Mouse (Mus musculus) thymus, adult 2 months (tissue): ENCODE data around the gene Atp6v1fnb. TPM values are rescaled to one million over a fixed set of nuclear protein-coding genes. Genes with fewer than 3 reads are reported as not detected.

Experiments used
- DNase-seq: peaks from one replicate; pipeline ENCODE4 v3.0.0; 2021
- H3K27ac ChIP-seq: fragments of 200-500 bp; 2 replicates; pipeline ENCODE4 v1.5.1; 2012; ENCODE audit warnings: low read length, control low read depth; ENCODE audit not compliant: control insufficient read depth, insufficient read depth
- H3K27me3 ChIP-seq: fragments of 200-500 bp; 2 replicates; pipeline ENCODE4 v1.6.1; 2012; ENCODE audit warnings: mild to moderate bottlenecking, low read length, moderate library complexity, mixed read lengths; ENCODE audit not compliant: control insufficient read depth, insufficient read depth
- H3K36me3 ChIP-seq: fragments of 200-500 bp; 2 replicates; pipeline ENCODE4 v1.6.1; 2012; ENCODE audit warnings: mild to moderate bottlenecking, low read length, moderate library complexity; ENCODE audit not compliant: control insufficient read depth, insufficient read depth
- H3K4me1 ChIP-seq: fragments of 200-500 bp; replicated peaks from 2 replicates; pipeline ENCODE4 v1.6.1; 2012; ENCODE audit warnings: low read length; ENCODE audit not compliant: control insufficient read depth, insufficient read depth
- H3K4me3 ChIP-seq: fragments of 200-500 bp; 2 replicates; pipeline ENCODE4 v1.5.1; 2012; ENCODE audit warnings: mild to moderate bottlenecking, low read length, control low read depth, moderate library complexity; ENCODE audit not compliant: control insufficient read depth, insufficient read depth
- CTCF ChIP-seq: fragments of 200-500 bp; IDR thresholded peaks from 2 replicates; pipeline ENCODE4 v1.5.1; 2012; ENCODE audit warnings: mild to moderate bottlenecking, control low read depth, low read length, moderate library complexity, borderline replicate concordance; ENCODE audit not compliant: control insufficient read depth, poor library complexity, insufficient read depth; ENCODE audit errors: extremely low read depth
- POLR2A ChIP-seq: fragments of 200-500 bp; IDR thresholded peaks from 2 replicates; pipeline ENCODE4 v1.6.1; 2012; ENCODE audit warnings: mild to moderate bottlenecking, low read length, control low read depth, moderate library complexity; ENCODE audit not compliant: control insufficient read depth, poor library complexity, insufficient read depth; ENCODE audit errors: extremely low read depth
- WGBS: fragments of 180-500 bp; shearing (Covaris S2); methylation state at CpG from one replicate; pipeline ENCODE4 v1.1.7; 2018; 5-methylcytosine and 5-hydroxymethylcytosine counted together
- polyA plus RNA-seq: library from polyadenylated mRNA; depleted of rRNA; stranded (reverse); fragments of >200 nt; gene quantifications from 2 replicates; pipeline ENCODE4 v1.2.3, GENCODE M21; 2012; rRNA removed

The Atp6v1fnb gene
- polyA plus RNA-seq, 1 experiment: 0.34 TPM

- 0 out of 2 replicates have a peak, but pooled peaks cover under 1% of the 10 kb centered on the region for H3K4me1 ChIP-seq
- WGBS: 5% methylated on average over 47 of the region's 47 CpGs
- H3K27me3 ChIP-seq: peaks cover 6% of the 10 kb centered on the region; the same call in 1 of the 2 replicates
- no peak for DNase-seq
- no peak within 1 kb of the TSS for H3K4me3 ChIP-seq
- no peak for TF ChIP-seq POLR2A
- TF ChIP-seq CTCF: no peak
- H3K27ac ChIP-seq: no peak within 1 kb of the TSS
- H3K36me3 ChIP-seq: no peaks in the 10 kb centered on the region
Measured at GRCm38 (mm10) chr6:29507447-29508309, 36.4 kb downstream of the Atp6v1fnb start, which contains the start of gene Kcp. Gene Kcp (minus strand): TSS chr6:29507952.

DNA sequence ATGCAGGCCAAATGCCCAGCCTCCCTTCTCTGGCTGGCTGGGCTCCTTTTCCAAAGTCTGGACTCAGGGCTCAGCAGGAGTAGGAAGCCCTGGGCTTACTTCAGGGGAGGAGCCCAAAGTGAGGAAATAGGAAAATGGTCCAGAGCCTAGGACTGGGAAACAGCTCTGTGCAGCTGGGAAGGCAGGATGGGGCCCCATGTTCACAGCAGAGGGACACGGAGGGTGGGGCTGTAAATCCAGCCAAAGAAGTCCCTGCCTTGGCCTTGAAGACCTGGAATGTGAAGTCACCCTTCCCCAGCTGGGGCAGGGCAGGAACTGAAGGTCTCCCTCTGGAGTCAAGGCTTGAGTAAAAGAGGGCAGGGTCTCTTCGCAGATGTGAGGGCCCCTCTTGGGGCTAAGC is 37.8 kb downstream of the Atp6v1fnb start:
- H3K36me3 ChIP-seq: no peaks in the 10 kb centered on the region
- DNase-seq: no peak
- peaks cover 7% of the 10 kb centered on the region for H3K4me1 ChIP-seq
- TF ChIP-seq CTCF: no peak
- TF ChIP-seq POLR2A: no peak
- H3K27me3 ChIP-seq: peaks cover 6% of the 10 kb centered on the region; the same call in 1 of the 2 replicates
- no peak overlapping the region for H3K27ac ChIP-seq
- H3K4me3 ChIP-seq: no peak overlapping the region
- 87% methylated on average over 2 of the region's 2 CpGs for WGBS

DNA sequence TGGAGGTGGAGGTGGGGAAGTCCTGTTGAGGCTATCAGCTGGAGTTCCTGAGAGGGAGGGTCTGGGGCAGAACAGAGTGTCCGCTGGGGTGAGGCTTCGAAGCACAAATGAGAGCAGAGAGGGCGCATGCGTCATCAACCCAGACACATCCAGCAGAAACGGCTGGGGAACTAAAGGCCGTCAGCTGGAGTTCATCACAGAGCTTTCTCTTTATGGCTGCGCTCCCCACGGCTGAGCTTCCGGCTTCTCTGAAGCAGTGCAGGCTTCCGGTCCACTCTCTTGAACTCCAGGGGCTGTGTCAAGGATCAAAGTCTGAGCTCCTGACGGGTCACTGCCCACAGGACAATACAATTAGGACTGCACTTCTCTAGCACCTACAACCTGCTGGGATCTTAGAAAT is 42.0 kb downstream of the Atp6v1fnb start:
- TF ChIP-seq CTCF (no peak), POLR2A (no peak)
- peak; percentile 16 for DNase-seq
- under 1% methylated on average over 11 of the region's 11 CpGs for WGBS
- Histone ChIP-seq H3K27ac (no peak overlapping the region), H3K27me3 (peaks cover under 1% of the 10 kb centered on the region; the same call in 1 of the 2 replicates), H3K4me1 (peaks cover 7% of the 10 kb centered on the region), H3K36me3 (no peaks in the 10 kb centered on the region), H3K4me3 (no peak overlapping the region)

DNA sequence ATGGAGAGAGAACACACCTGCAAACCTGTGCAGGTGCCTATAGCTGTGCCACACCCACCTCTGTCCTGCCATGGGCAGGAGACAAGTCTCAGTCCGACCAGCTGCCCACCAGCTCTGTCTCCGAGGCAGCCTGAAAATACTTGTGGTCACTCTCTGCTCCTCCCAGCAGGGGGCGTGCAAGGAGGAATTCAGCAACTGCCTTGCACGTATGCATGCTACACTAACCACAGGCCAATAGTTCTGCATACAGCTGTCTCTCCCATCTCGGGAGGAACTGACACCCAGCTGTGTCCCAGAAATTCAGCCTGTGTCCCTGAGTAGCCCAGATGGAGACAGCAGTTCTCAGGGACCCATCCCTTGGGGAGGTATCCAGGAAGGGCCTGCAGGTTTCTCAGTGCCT is 45.9 kb downstream of the Atp6v1fnb start:
- TF ChIP-seq POLR2A: no peak
- peak; percentile 91; the same call in 1 of the 2 replicates for TF ChIP-seq CTCF

GRCm38 (mm10) chr6:29522626-29523300 is 51.5 kb downstream of the Atp6v1fnb start:
- peaks cover 15% of the 10 kb centered on the region for H3K4me1 ChIP-seq
- DNase-seq: no peak
- H3K4me3 ChIP-seq: no peak overlapping the region
- 79% methylated on average over 6 of the region's 6 CpGs for WGBS
- no peak for TF ChIP-seq CTCF
- no peak for TF ChIP-seq POLR2A
- peaks cover 12% of the 10 kb centered on the region for H3K27me3 ChIP-seq
- no peaks in the 10 kb centered on the region for H3K36me3 ChIP-seq
- peak overlapping the region; percentile 31; the same call in 1 of the 2 replicates for H3K27ac ChIP-seq

More for the DNA sequence above, 45.9 kb downstream of the Atp6v1fnb start:
- Histone ChIP-seq H3K36me3 (no peaks in the 10 kb centered on the region), H3K4me3 (no peak overlapping the region), H3K27me3 (no peaks in the 10 kb centered on the region), H3K4me1 (peaks cover 7% of the 10 kb centered on the region), H3K27ac (no peak overlapping the region)
- 7% methylated on average over 5 of the region's 5 CpGs for WGBS
- DNase-seq: peak; percentile 68

Other genes with a start within 250 kb of the Atp6v1fnb start
- gene Hilpda, start 198.9 kb upstream of the Atp6v1fnb start, polyA plus RNA-seq: 31.3 and 35.9 TPM in 2 replicates
- gene Fam71f2, start 191.8 kb upstream of the Atp6v1fnb start, polyA plus RNA-seq: 2.5 and 2.7 TPM in 2 replicates
- not detected in 2 replicates for gene Fam71f1, start 152.3 kb upstream of the Atp6v1fnb start, polyA plus RNA-seq
- 35.2 and 41.9 TPM in 2 replicates for gene Calu, start 123.4 kb upstream of the Atp6v1fnb start, polyA plus RNA-seq
- gene Opn1sw, start 83.0 kb upstream of the Atp6v1fnb start, polyA plus RNA-seq: 0.04 TPM in 1 of 2 replicates, not detected in the other
- 0.61 and 1.3 TPM in 2 replicates for gene Ccdc136, start 75.1 kb upstream of the Atp6v1fnb start, polyA plus RNA-seq
- 0.78 and 2.5 TPM in 2 replicates for gene Flnc, start 38.2 kb upstream of the Atp6v1fnb start, polyA plus RNA-seq
- 294 and 381 TPM in 2 replicates for gene Atp6v1f, start 3.7 kb upstream of the Atp6v1fnb start, polyA plus RNA-seq
- gene Kcp, start 36.5 kb downstream of the Atp6v1fnb start, polyA plus RNA-seq: 2.9 and 3.0 TPM in 2 replicates
- 37.3 and 46.4 TPM in 2 replicates for gene Irf5, start 55.2 kb downstream of the Atp6v1fnb start, polyA plus RNA-seq
- gene Tnpo3, start 138.4 kb downstream of the Atp6v1fnb start, polyA plus RNA-seq: 62.6 and 63.7 TPM in 2 replicates
- 4.6 and 6.1 TPM in 2 replicates for gene Tspan33, start 222.8 kb downstream of the Atp6v1fnb start, polyA plus RNA-seq